Mouse (Mus musculus) frontal cortex, adult (tissue): ENCODE results near the gene Map2k1.
"Not testable (repeated sequence)": the region's sequence is repeated elsewhere in the genome, so short reads cannot be mapped to it uniquely, and the experiment has no call there.

Source experiments
- ATAC-seq: cut with Nextera tagmentation; 2 replicates; pipeline ENCODE4 v1.9.2; 2017; ENCODE audit warnings: mild to moderate bottlenecking, moderate library complexity, mixed read lengths; ENCODE audit not compliant: low TSS enrichment

Gene Map2k1

GRCm38 (mm10) chr9:64253021-64253904 is at the start of gene Map2k1:
Gene Map2k1 (minus strand): TSS chr9:64253631.
- peak; percentile 98 for ATAC-seq

- ATAC-seq, result not testable (repeated sequence)
These were observed 49.7 kb upstream of the Map2k1 start for GRCm38 (mm10) chr9:64303086-64303485.

GRCm38 (mm10) chr9:64282404-64282987 is 29.1 kb upstream of the Map2k1 start:
- ATAC-seq, result no peak

- peak; percentile 88 for ATAC-seq
These were observed 28.3 kb upstream of the Map2k1 start for GRCm38 (mm10) chr9:64281781-64282178.

GRCm38 (mm10) chr9:64281105-64281780 is 27.8 kb upstream of the Map2k1 start, which contains the start of gene Tipin:
Gene Tipin (plus strand): TSS chr9:64281581.
- peak; percentile 98 for ATAC-seq

GRCm38 (mm10) chr9:64278665-64279310 is 25.4 kb upstream of the Map2k1 start:
- ATAC-seq, result no peak

- no peak for ATAC-seq
These were observed 24.3 kb upstream of the Map2k1 start for GRCm38 (mm10) chr9:64277706-64278105.

- ATAC-seq, result no peak
These were observed 21.5 kb upstream of the Map2k1 start for GRCm38 (mm10) chr9:64274919-64275318.

GRCm38 (mm10) chr9:64274291-64274690 is 20.9 kb upstream of the Map2k1 start:
- no peak for ATAC-seq

GRCm38 (mm10) chr9:64273757-64274156 is 20.3 kb upstream of the Map2k1 start:
- ATAC-seq, result peak; percentile 81; the same call in 1 of the 2 replicates

- no peak for ATAC-seq
These were observed 19.2 kb upstream of the Map2k1 start for GRCm38 (mm10) chr9:64272611-64273010.

- ATAC-seq, result no peak
These were observed 17.8 kb upstream of the Map2k1 start for GRCm38 (mm10) chr9:64271249-64271648.

GRCm38 (mm10) chr9:64268836-64269235 is 15.4 kb upstream of the Map2k1 start:
- ATAC-seq, result not testable (repeated sequence)

- ATAC-seq, result no peak; the same call in 1 of the 2 replicates
These were observed 14.8 kb upstream of the Map2k1 start for GRCm38 (mm10) chr9:64268196-64268595.

GRCm38 (mm10) chr9:64267231-64267630 is 13.8 kb upstream of the Map2k1 start:
- no peak for ATAC-seq

- ATAC-seq, result no peak
These were observed 11.4 kb upstream of the Map2k1 start for GRCm38 (mm10) chr9:64264813-64265212.

- ATAC-seq, result peak; percentile 20; the same call in 1 of the 2 replicates
These were observed 7.6 kb upstream of the Map2k1 start for GRCm38 (mm10) chr9:64261023-64261422.

- ATAC-seq, result no peak
These were observed 6.5 kb upstream of the Map2k1 start for GRCm38 (mm10) chr9:64259906-64260305.

- no peak for ATAC-seq
These were observed 2.8 kb upstream of the Map2k1 start for GRCm38 (mm10) chr9:64256204-64256603.

GRCm38 (mm10) chr9:64255422-64255821 is 2.0 kb upstream of the Map2k1 start:
- ATAC-seq, result no peak

GRCm38 (mm10) chr9:64252591-64253020 is 825 bp downstream of the Map2k1 start:
- ATAC-seq, result no peak
